Comparison of ENCODE assay signal across 1 mouse cellular context in genomic region chr7:4103411-4103810, GRCm38 (mm10).
TF ChIP-seq lines count a peak whose summit lies in the region.

No protein-coding gene starts in this region.

TF ChIP-seq in MEL, 35 proteins besides CTCF, POLR2A, EP300 and RAD21 (continued from another document):
- no peak for TF ChIP-seq RCOR1 (IDR thresholded peaks at IDR 0.05; ENCODE audit: low read depth, low read length)
- no peak for TF ChIP-seq USF1 (IDR thresholded peaks at IDR 0.05; ENCODE audit: low read depth, low read length)
- TF ChIP-seq MXI1 (IDR thresholded peaks at IDR 0.05; ENCODE audit: low read depth, low read length) = no peak
- TF ChIP-seq ZMIZ1 (IDR thresholded peaks at IDR 0.05; ENCODE audit: low read depth, low read length) = no peak
- no peak for TF ChIP-seq ELF1 (IDR thresholded peaks at IDR 0.05; ENCODE audit: low read depth, low read length)
- TF ChIP-seq NRF1 (IDR thresholded peaks at IDR 0.05; ENCODE audit: insufficient read depth, low read depth, low read length, poor library complexity, severe bottlenecking) = no peak
- peak; percentile 97 for TF ChIP-seq ZNF384 (IDR thresholded peaks at IDR 0.05; ENCODE audit: low read depth, low read length)
- TF ChIP-seq UBTF (IDR thresholded peaks at IDR 0.05; ENCODE audit: borderline replicate concordance, insufficient read depth, low read depth, low read length) = no peak
- no peak for TF ChIP-seq GATA1 (IDR thresholded peaks at IDR 0.05; ENCODE audit: low read depth, low read length)
- TF ChIP-seq USF2 (IDR thresholded peaks at IDR 0.05; ENCODE audit: borderline replicate concordance in 1 of 2, insufficient read depth in 1 of 2, low read depth in 1 of 2, low read length in 2 of 2) = no peak
- no peak for TF ChIP-seq TAL1 (IDR thresholded peaks at IDR 0.05; ENCODE audit: low read length)
- TF ChIP-seq HCFC1 (IDR thresholded peaks at IDR 0.05; ENCODE audit: low read depth, low read length) = no peak
- no peak for TF ChIP-seq E2F4 (IDR thresholded peaks at IDR 0.05; ENCODE audit: borderline replicate concordance, low read depth, low read length)
- no peak for TF ChIP-seq MYB (IDR thresholded peaks at IDR 0.05; ENCODE audit: low read depth, low read length)
- no peak for TF ChIP-seq MEF2A (IDR thresholded peaks at IDR 0.05; ENCODE audit: extremely low read depth, insufficient replicate concordance, low read depth, low read length, poor library complexity, severe bottlenecking)
TF ChIP-seq in MEL: peak in this region for 3.
